9 mouse cellular contexts compared by ENCODE assay signal in the genomic region with DNA sequence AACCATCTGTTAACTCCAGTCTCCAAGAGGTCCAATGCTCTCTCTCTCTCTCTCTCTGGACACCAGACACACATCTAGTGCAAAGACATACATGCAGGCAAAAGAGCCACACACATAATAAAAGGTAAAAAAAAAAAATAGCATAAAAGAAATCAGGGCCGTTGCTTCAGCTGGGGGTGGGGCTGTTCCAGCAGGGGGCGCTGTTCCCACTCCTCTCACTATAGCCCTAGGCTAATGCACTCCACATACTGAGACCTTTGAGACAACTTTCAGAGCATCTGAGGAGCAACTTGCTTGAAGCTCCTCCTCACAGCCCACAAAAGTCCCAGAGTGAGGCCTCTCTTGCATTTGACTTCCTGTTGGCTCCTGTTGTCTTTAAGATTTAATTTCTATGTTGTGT. TPM values are rescaled to one million over a fixed set of nuclear protein-coding genes. Genes with fewer than 3 reads are reported as not detected.
A peak's percentile ranks its signal among the peaks of the same experiment; 100 is the strongest.
DNase-seq lines count a peak whose midpoint lies in the region; ATAC-seq and TF ChIP-seq lines count a peak whose summit lies in the region.
"Had no signal": no experiment of that assay in that cellular context is flagged by ENCODE, and none has a peak within 500 bp of the region (broad histone marks: within the 10 kb centered on the region; RNA-seq: fewer than 3 reads in every experiment).

No protein-coding gene starts in this region.

- no peak for DNase-seq in heart, embryonic 10.5 days (ENCODE audit: low spot score)
- DNase-seq in heart, postnatal 25 days (ENCODE audit: low spot score) = no peak
- peak in 1 of 2 experiments; percentile 48 for DNase-seq in spleen, adult 2 months (ENCODE audit: low read depth in 1 of 2, low spot score in 2 of 2)
- no peak for DNase-seq in spleen, adult 12 weeks (ENCODE audit: low spot score)
- peak; percentile 45 for DNase-seq in brain, adult 2 months (ENCODE audit: low read depth, low spot score)
- peak; percentile 73 for DNase-seq in liver, postnatal 0 days

- no peak overlapping the region for H3K4me2 ChIP-seq in liver, postnatal 0 days (ENCODE audit: low read depth, low read length)
- H3K4me2 ChIP-seq: embryonic facial prominence, embryonic 15.5 days had no signal

- no peaks in the 10 kb centered on the region for H3K9me3 ChIP-seq in heart, embryonic 10.5 days
- H3K9me3 ChIP-seq in liver, postnatal 0 days (ENCODE audit: low read length) = no peaks in the 10 kb centered on the region
- H3K9me3 ChIP-seq: embryonic facial prominence, embryonic 15.5 days had no signal

- no peak for ATAC-seq in liver, postnatal 0 days
- no peak; the same call in 1 of the 2 replicates for ATAC-seq in monocyte, adult 5-6 weeks (replicated peaks; ENCODE audit: insufficient number of reproducible peaks, low FRiP score, low TSS enrichment, poor library complexity, severe bottlenecking)
- no peak for ATAC-seq in activated CD4-positive, CD25-positive, alpha-beta regulatory T cell, adult 4 months

- TF ChIP-seq POLR2A in spleen, adult 2 months (IDR thresholded peaks at IDR 0.05; ENCODE audit: low read depth, low read length) = no peak

- intact Hi-C loops in heart, postnatal 25 days (cut with DNase I) = no loop called here

- no peak for TF ChIP-seq EP300 in liver, postnatal 0 days (IDR thresholded peaks at IDR 0.05; ENCODE audit: low read depth)

- whole genome bisulfite sequencing in heart, embryonic 10.5 days = 24% methylated on average over 2 of the region's 2 CpGs
- 8% methylated on average over 2 of the region's 2 CpGs for WGBS in spleen, adult 2 months
- 14% methylated on average over 2 of the region's 2 CpGs for WGBS in liver, postnatal 0 days (ENCODE audit: insufficient replicate concordance)

- H3K27ac ChIP-seq in heart, embryonic 10.5 days = peak overlapping the region; percentile 89
- H3K27ac ChIP-seq in spleen, adult 2 months (ENCODE audit: insufficient read depth, low read length) = no peak overlapping the region
- no peak overlapping the region for H3K27ac ChIP-seq in liver, postnatal 0 days (ENCODE audit: low read depth)
- H3K27ac ChIP-seq: embryonic facial prominence, embryonic 15.5 days had no signal

- peaks cover 34% of the 10 kb centered on the region for H3K4me1 ChIP-seq in heart, embryonic 10.5 days
- H3K4me1 ChIP-seq in spleen, adult 2 months (ENCODE audit: control insufficient read depth, insufficient read depth, insufficient read length) = no peaks in the 10 kb centered on the region
- peaks cover 7% of the 10 kb centered on the region; the same call in 1 of the 2 replicates for H3K4me1 ChIP-seq in liver, postnatal 0 days (ENCODE audit: insufficient read depth)
- H3K4me1 ChIP-seq: embryonic facial prominence, embryonic 15.5 days had no signal

- peaks cover 28% of the 10 kb centered on the region for H3K27me3 ChIP-seq in heart, embryonic 10.5 days (ENCODE audit: insufficient read depth, poor library complexity, severe bottlenecking)
- H3K27me3 ChIP-seq in spleen, adult 2 months (ENCODE audit: control insufficient read depth, insufficient read depth, low read length) = peaks cover 4% of the 10 kb centered on the region
- peaks cover 21% of the 10 kb centered on the region; the same call in 1 of the 2 replicates for H3K27me3 ChIP-seq in liver, postnatal 0 days (ENCODE audit: insufficient read depth, low read length)

- peaks cover 54% of the 10 kb centered on the region for H3K36me3 ChIP-seq in heart, embryonic 10.5 days
- no peaks in the 10 kb centered on the region for H3K36me3 ChIP-seq in spleen, adult 2 months (ENCODE audit: control insufficient read depth, insufficient read depth, low read length)
- H3K36me3 ChIP-seq in liver, postnatal 0 days (replicated peaks; ENCODE audit: insufficient read depth, low read length) = no peaks in the 10 kb centered on the region
- H3K36me3 ChIP-seq: embryonic facial prominence, embryonic 15.5 days had no signal

- TF ChIP-seq CTCF in spleen, adult 2 months (IDR thresholded peaks at IDR 0.05; ENCODE audit: extremely low read depth, insufficient read depth, insufficient read length, insufficient replicate concordance) = peak; percentile 84
- TF ChIP-seq CTCF in liver, postnatal 0 days (IDR thresholded peaks at IDR 0.05; ENCODE audit: low read depth) = peak; percentile 79

- peak overlapping the region; percentile 60 for H3K4me3 ChIP-seq in heart, embryonic 10.5 days
- no peak overlapping the region for H3K4me3 ChIP-seq in spleen, adult 2 months (ENCODE audit: extremely low read depth, insufficient read depth, insufficient read length)
- H3K4me3 ChIP-seq in liver, postnatal 0 days (ENCODE audit: low read depth, low read length) = no peak overlapping the region
- H3K4me3 ChIP-seq: embryonic facial prominence, embryonic 15.5 days had no signal

- no peak overlapping the region for H3K9ac ChIP-seq in liver, postnatal 0 days (replicated peaks)
- H3K9ac ChIP-seq: embryonic facial prominence, embryonic 15.5 days had no signal

RNA-seq across cellular contexts. Expression of gene Myl2, which starts 3.5 kb away (rescaled TPM):
- 3,021 and 6,084 TPM in 2 replicates for polyA plus RNA-seq in heart, embryonic 10.5 days (2016; fragmentation: Nextera tagmentation; extraction: Ambion mirVana)
- total RNA-seq in heart, postnatal 25 days (2021) = over 10,000 TPM; 18,094 to 20,102 TPM
- polyA plus RNA-seq in spleen, adult 2 months (2012; rRNA removed) = 0.46 TPM in 1 of 2 replicates, not detected in the other
- polyA plus RNA-seq in liver, postnatal 0 days (2015; fragmentation: Nextera tagmentation; extraction: Ambion mirVana) = 0.66 and 7.2 TPM in 2 replicates
- not detected in 3 replicates for total RNA-seq in monocyte, adult 5-6 weeks (2017)
- polyA plus RNA-seq in activated CD4-positive, CD25-positive, alpha-beta regulatory T cell, adult 4 months (2017; shearing (Covaris generic)) = not detected

RNA-seq across cellular contexts. Expression of gene Ccdc63, which starts 36.4 kb away (rescaled TPM):
- 0.20 and 0.39 TPM in 2 replicates for polyA plus RNA-seq in heart, embryonic 10.5 days (2016; fragmentation: Nextera tagmentation; extraction: Ambion mirVana)
- not detected for total RNA-seq in heart, postnatal 25 days (2021)
- 0.12 and 0.16 TPM in 2 replicates for polyA plus RNA-seq in spleen, adult 2 months (2012; rRNA removed)
- polyA plus RNA-seq in liver, postnatal 0 days (2015; fragmentation: Nextera tagmentation; extraction: Ambion mirVana) = 0.13 and 0.18 TPM in 2 replicates
- 0.48 TPM in 1 of 3 replicates, not detected in the others for total RNA-seq in monocyte, adult 5-6 weeks (2017)
- 1 to 10 TPM in 1 of 2 experiments, not detected in 1; 1.0 TPM for polyA plus RNA-seq in activated CD4-positive, CD25-positive, alpha-beta regulatory T cell, adult 4 months (2017; shearing (Covaris generic))

RNA-seq across cellular contexts. Expression of gene Ppp1cc, which starts 53.9 kb away (rescaled TPM):
- polyA plus RNA-seq in heart, embryonic 10.5 days (2016; fragmentation: Nextera tagmentation; extraction: Ambion mirVana) = 243 and 295 TPM in 2 replicates
- total RNA-seq in heart, postnatal 25 days (2021) = 100 to 1,000 TPM; 113 to 128 TPM
- polyA plus RNA-seq in spleen, adult 2 months (2012; rRNA removed) = 73.9 and 90.0 TPM in 2 replicates
- polyA plus RNA-seq in liver, postnatal 0 days (2015; fragmentation: Nextera tagmentation; extraction: Ambion mirVana) = 97.7 and 97.9 TPM in 2 replicates
- total RNA-seq in monocyte, adult 5-6 weeks (2017) = 150 to 191 TPM (median 177 TPM) in 3 replicates
- polyA plus RNA-seq in activated CD4-positive, CD25-positive, alpha-beta regulatory T cell, adult 4 months (2017; shearing (Covaris generic)) = 10 to 100 TPM; 44.5 to 70.3 TPM

RNA-seq across cellular contexts. Expression of gene Cux2, which starts 54.3 kb away (rescaled TPM):
- polyA plus RNA-seq in heart, embryonic 10.5 days (2016; fragmentation: Nextera tagmentation; extraction: Ambion mirVana) = 6.6 and 8.0 TPM in 2 replicates
- 10 to 100 TPM; 23.7 to 29.0 TPM for total RNA-seq in heart, postnatal 25 days (2021)
- polyA plus RNA-seq in spleen, adult 2 months (2012; rRNA removed) = 0.77 and 1.2 TPM in 2 replicates
- 3.5 and 3.6 TPM in 2 replicates for polyA plus RNA-seq in liver, postnatal 0 days (2015; fragmentation: Nextera tagmentation; extraction: Ambion mirVana)
- not detected in 3 replicates for total RNA-seq in monocyte, adult 5-6 weeks (2017)
- polyA plus RNA-seq in activated CD4-positive, CD25-positive, alpha-beta regulatory T cell, adult 4 months (2017; shearing (Covaris generic)) = under 1 TPM in 1 of 2 experiments, not detected in 1; 0.13 TPM

Comparison
In these comparisons a context has a peak if more than half of its experiments do, and no peak if none do; other contexts are left out.
1. DNase-seq: peak in brain, adult 2 months (single experiment) and liver, postnatal 0 days (single experiment); none in heart, embryonic 10.5 days (single experiment), heart, postnatal 25 days (single experiment) and spleen, adult 12 weeks (single experiment).
2. RNA of gene Myl2, which starts 3.5 kb away (polyA plus RNA-seq): 3,021 to 6,084 TPM in heart, embryonic 10.5 days; 0.66 to 7.2 TPM in liver, postnatal 0 days, 0.46 TPM in spleen, adult 2 months and not detected in activated CD4-positive, CD25-positive, alpha-beta regulatory T cell, adult 4 months; every median in the first group is over 100 times any median in the second.